Mouse (Mus musculus) bone marrow macrophage, adult 2 months (primary cell): ENCODE data around the gene Hivep3.

Experiments
- CTCF ChIP-seq: IDR thresholded peaks from 2 replicates; pipeline ENCODE4 v1.5.1; 2012; ENCODE audit warnings: low read depth, mild to moderate bottlenecking, low read length, moderate library complexity
- POLR2A ChIP-seq: IDR thresholded peaks from 2 replicates; pipeline ENCODE4 v1.6.1; 2012; ENCODE audit warnings: mild to moderate bottlenecking, low read depth, low read length, borderline replicate concordance

GRCm38 (mm10) chr4:120022392-120022791 is 288.8 kb downstream of the Hivep3 start:
- TF ChIP-seq CTCF (no peak), POLR2A (no peak)
